Mouse (Mus musculus) myocyte (in vitro differentiated cells): Measurements from ENCODE around the gene Negr1. TPM values are rescaled to one million over a fixed set of nuclear protein-coding genes. Genes with fewer than 3 reads are reported as not detected.

Experiments used
- H3K27me3 ChIP-seq: one replicate; pipeline ENCODE4 v1.6.1; 2011; ENCODE audit not compliant: control insufficient read depth, insufficient read depth, insufficient read length
- H3K36me3 ChIP-seq: one replicate; pipeline ENCODE4 v1.6.1; 2011; ENCODE audit not compliant: control insufficient read depth, insufficient read depth
- H3K4me2 ChIP-seq: one replicate; pipeline ENCODE4 v1.6.1; 2011; ENCODE audit warnings: low read depth, control low read depth
- H3K4me3 ChIP-seq: one replicate; pipeline ENCODE4 v1.5.1; 2011; ENCODE audit warnings: mild to moderate bottlenecking, control low read depth, moderate library complexity
- H3K79me2 ChIP-seq: one replicate; pipeline ENCODE4 v1.6.1; 2011; ENCODE audit not compliant: control insufficient read depth, insufficient read depth
- H3ac ChIP-seq: one replicate; pipeline ENCODE4 v1.6.1; 2011; ENCODE audit not compliant: control insufficient read depth, insufficient read length
- CEBPB ChIP-seq: IDR thresholded peaks from 2 replicates; pipeline ENCODE4 v1.6.1; 2011; ENCODE audit warnings: mild to moderate bottlenecking, moderate library complexity; ENCODE audit not compliant: poor library complexity, insufficient read depth, severe bottlenecking
- E2F4 ChIP-seq: IDR thresholded peaks from one replicate; pipeline ENCODE4 v1.6.1; 2011; ENCODE audit warnings: mild to moderate bottlenecking, control low read depth, moderate library complexity; ENCODE audit not compliant: insufficient read depth
- MAX ChIP-seq: IDR thresholded peaks from one replicate; pipeline ENCODE4 v1.6.1; 2011; ENCODE audit warnings: low read depth, mild to moderate bottlenecking, control low read depth
- MYOD1 ChIP-seq, 3 experiments: IDR thresholded peaks; one replicate each; pipeline ENCODE4 v1.6.1; 2011; ENCODE audit warnings: control low read depth in 2 of 3, low read depth in 2 of 3, mild to moderate bottlenecking in 2 of 3, moderate library complexity in 1 of 3; ENCODE audit not compliant: insufficient read length in 2 of 3, control insufficient read depth in 1 of 3
- MYOG ChIP-seq, 3 experiments: IDR thresholded peaks; one replicate each; pipeline ENCODE4 v1.6.1; 2011; ENCODE audit warnings: control low read depth in 2 of 3, low read depth in 2 of 3, mild to moderate bottlenecking in 2 of 3; ENCODE audit not compliant: insufficient read length in 2 of 3, control insufficient read depth in 1 of 3, insufficient read depth in 1 of 3
- POLR2A ChIP-seq: IDR thresholded peaks from one replicate; pipeline ENCODE4 v1.6.1; 2011; ENCODE audit warnings: low read depth, mild to moderate bottlenecking, control low read depth, moderate library complexity; ENCODE audit not compliant: insufficient read length
- POLR2AphosphoS2 ChIP-seq: IDR thresholded peaks from one replicate; pipeline ENCODE4 v1.6.1; 2011; ENCODE audit warnings: low read depth, control low read depth; ENCODE audit not compliant: insufficient read length
- REST ChIP-seq: IDR thresholded peaks from one replicate; pipeline ENCODE4 v1.6.1; 2011; ENCODE audit warnings: mild to moderate bottlenecking, control low read depth, moderate library complexity; ENCODE audit not compliant: insufficient read depth, insufficient read length
- SRF ChIP-seq: IDR thresholded peaks from one replicate; pipeline ENCODE4 v1.6.1; 2011; ENCODE audit warnings: low read depth; ENCODE audit not compliant: control insufficient read depth, insufficient read length
- TCF12 ChIP-seq: IDR thresholded peaks from one replicate; pipeline ENCODE4 v1.6.1; 2011; ENCODE audit warnings: mild to moderate bottlenecking, control low read depth; ENCODE audit not compliant: poor library complexity, insufficient read depth, severe bottlenecking
- TCF3 ChIP-seq: IDR thresholded peaks from one replicate; pipeline ENCODE4 v1.6.1; 2011; ENCODE audit warnings: low read depth, control low read depth; ENCODE audit not compliant: insufficient read length
- USF1 ChIP-seq: IDR thresholded peaks from one replicate; pipeline ENCODE4 v1.6.1; 2011; ENCODE audit warnings: low read depth, mild to moderate bottlenecking, control low read depth, moderate library complexity
- polyA plus RNA-seq: library from polyadenylated mRNA; unstranded; fragments of >200 nt; fragmentation: generic; extraction: Trizol; gene quantifications from one replicate; pipeline ENCODE4 v1.2.1, GENCODE M21; 2012; ENCODE audit warnings: missing spikeins

The Negr1 gene
- polyA plus RNA-seq, 1 experiment = 0.01 TPM

GRCm38 (mm10) chr3:157146124-157146855 lies 584.7 kb downstream of the Negr1 start:
- Histone ChIP-seq H3K79me2 (no peaks in the 10 kb centered on the region), H3K27me3 (no peaks in the 10 kb centered on the region), H3ac (no peak overlapping the region), H3K4me3 (no peak overlapping the region), H3K4me2 (no peak overlapping the region), H3K36me3 (no peaks in the 10 kb centered on the region)
- TF ChIP-seq E2F4 (no peak), CEBPB (no peak), MYOG (IDR thresholded peaks at IDR 0.05; ENCODE audit: control insufficient read depth in 1 of 3, insufficient read depth in 1 of 3, insufficient read length in 2 of 3, low read depth in 2 of 3) (no peak), MAX (no peak), SRF (no peak), POLR2AphosphoS2 (no peak), TCF12 (no peak), TCF3 (no peak), POLR2A (no peak), REST (no peak), USF1 (no peak), MYOD1 (IDR thresholded peaks at IDR 0.05; ENCODE audit: control insufficient read depth in 1 of 3, insufficient read length in 2 of 3, low read depth in 2 of 3) (no peak)

- Histone ChIP-seq H3ac (no peak overlapping the region), H3K79me2 (no peaks in the 10 kb centered on the region), H3K36me3 (no peaks in the 10 kb centered on the region), H3K4me3 (no peak overlapping the region), H3K4me2 (no peak overlapping the region), H3K27me3 (no peaks in the 10 kb centered on the region)
- no peak for TF ChIP-seq TCF12
- TF ChIP-seq USF1 = no peak
- TF ChIP-seq POLR2A = no peak
- TF ChIP-seq SRF = no peak
- no peak for TF ChIP-seq POLR2AphosphoS2
- no peak for TF ChIP-seq REST
- TF ChIP-seq CEBPB = no peak
- TF ChIP-seq MYOG (IDR thresholded peaks at IDR 0.05; ENCODE audit: control insufficient read depth in 1 of 3, insufficient read depth in 1 of 3, insufficient read length in 2 of 3, low read depth in 2 of 3) = no peak
- no peak for TF ChIP-seq E2F4
- TF ChIP-seq MAX = no peak
- TF ChIP-seq MYOD1 (IDR thresholded peaks at IDR 0.05; ENCODE audit: control insufficient read depth in 1 of 3, insufficient read length in 2 of 3, low read depth in 2 of 3) = no peak
- no peak for TF ChIP-seq TCF3
These were observed 593.3 kb downstream of the Negr1 start for GRCm38 (mm10) chr3:157154902-157155301.

DNA sequence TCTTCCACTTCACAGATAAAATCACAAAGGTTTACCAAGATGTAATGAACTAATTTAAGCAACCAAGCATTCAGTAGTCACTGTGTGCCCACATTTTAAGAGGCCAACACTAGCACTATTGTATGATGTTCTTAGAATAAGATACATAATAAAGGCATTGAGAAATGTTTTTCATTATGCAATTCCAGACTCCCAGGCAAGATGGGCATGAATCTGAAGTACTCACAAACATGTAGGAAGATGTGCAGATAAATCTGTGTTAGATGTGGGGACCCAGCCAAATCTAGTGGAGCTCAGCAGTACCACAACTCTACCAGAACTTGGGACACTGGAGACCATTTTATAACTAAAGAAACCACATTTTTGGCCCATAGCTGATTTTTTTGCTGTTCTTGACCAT lies 593.9 kb downstream of the Negr1 start:
- TF ChIP-seq MYOD1 (IDR thresholded peaks at IDR 0.05; ENCODE audit: control insufficient read depth in 1 of 3, insufficient read length in 2 of 3, low read depth in 2 of 3) (no peak), CEBPB (no peak), POLR2AphosphoS2 (no peak), SRF (no peak), E2F4 (no peak), POLR2A (no peak), TCF3 (no peak), REST (no peak), TCF12 (no peak), MYOG (IDR thresholded peaks at IDR 0.05; ENCODE audit: control insufficient read depth in 1 of 3, insufficient read depth in 1 of 3, insufficient read length in 2 of 3, low read depth in 2 of 3) (no peak), MAX (no peak), USF1 (no peak)
- Histone ChIP-seq H3K27me3 (no peaks in the 10 kb centered on the region), H3K4me3 (no peak overlapping the region), H3K36me3 (no peaks in the 10 kb centered on the region), H3ac (no peak overlapping the region), H3K4me2 (no peak overlapping the region), H3K79me2 (no peaks in the 10 kb centered on the region)

GRCm38 (mm10) chr3:157164840-157165595 lies 603.4 kb downstream of the Negr1 start:
- H3K27me3 ChIP-seq = no peaks in the 10 kb centered on the region
- H3ac ChIP-seq = no peak overlapping the region
- no peak for TF ChIP-seq POLR2A
- no peak for TF ChIP-seq MYOG (IDR thresholded peaks at IDR 0.05; ENCODE audit: control insufficient read depth in 1 of 3, insufficient read depth in 1 of 3, insufficient read length in 2 of 3, low read depth in 2 of 3)
- no peak for TF ChIP-seq MAX
- TF ChIP-seq SRF = no peak
- no peak for TF ChIP-seq MYOD1 (IDR thresholded peaks at IDR 0.05; ENCODE audit: control insufficient read depth in 1 of 3, insufficient read length in 2 of 3, low read depth in 2 of 3)
- TF ChIP-seq REST = no peak
- no peaks in the 10 kb centered on the region for H3K79me2 ChIP-seq
- H3K4me2 ChIP-seq = no peak overlapping the region
- no peak overlapping the region for H3K4me3 ChIP-seq
- no peaks in the 10 kb centered on the region for H3K36me3 ChIP-seq
